Mouse (Mus musculus): Measurements from ENCODE around the gene Dcaf11. TPM values are rescaled to one million over a fixed set of nuclear protein-coding genes. Genes with fewer than 3 reads are reported as not detected.

The Dcaf11 gene
- total and polyA plus RNA-seq, 3 experiments: 24.3 to 37.9 TPM; not detected in 1

- Histone ChIP-seq H3K4me3 (ENCODE audit: control insufficient read depth in 1 of 2, insufficient read depth in 1 of 2, low read depth in 2 of 2, low read length in 2 of 2) (peak overlapping the region; percentile 78 to 82; a peak in 3 of 4 replicates), H3K27me3 (ENCODE audit: control insufficient read depth in 1 of 2, insufficient read depth in 2 of 2, low read length in 2 of 2) (no peaks in the 10 kb centered on the region), H3K36me3 (ENCODE audit: control insufficient read depth in 1 of 2, insufficient read depth in 2 of 2, low read length in 2 of 2) (peaks cover 0 to 34% of the 10 kb centered on the region in 2 experiments; a peak in 2 of 4 replicates), H3K9me3 (replicated peaks; ENCODE audit: insufficient read depth, low read length) (no peaks in the 10 kb centered on the region), H3K27ac (ENCODE audit: control insufficient read depth, low read depth, low read length) (peak overlapping the region; percentile 100), H3K9ac (ENCODE audit: control insufficient read depth, low read depth, low read length, poor library complexity, severe bottlenecking) (peak overlapping the region; percentile 73), H3K79me2 (ENCODE audit: control insufficient read depth, insufficient read depth, low read length, poor library complexity) (peaks cover 12% of the 10 kb centered on the region), H3K4me1 (ENCODE audit: control insufficient read depth in 1 of 2, insufficient read depth in 2 of 2, low read length in 2 of 2) (peaks cover 3 to 41% of the 10 kb centered on the region in 2 experiments)
- peak; percentile 88 for DNase-seq (ENCODE audit: low read depth, low spot score)
- TF ChIP-seq ZC3H11A (IDR thresholded peaks at IDR 0.05; ENCODE audit: low read depth, low read length) (no peak), MYC (IDR thresholded peaks at IDR 0.05; ENCODE audit: low read depth, low read length) (peak; percentile 93), CHD2 (IDR thresholded peaks at IDR 0.05; ENCODE audit: low read length) (no peak), ELF1 (IDR thresholded peaks at IDR 0.05; ENCODE audit: low read depth, low read length) (no peak; the same call in 1 of the 2 replicates), MXI1 (IDR thresholded peaks at IDR 0.05; ENCODE audit: low read depth, low read length) (peak; percentile 77; the same call in 1 of the 2 replicates), TAL1 (IDR thresholded peaks at IDR 0.05; ENCODE audit: low read length) (peak; percentile 33; the same call in 1 of the 2 replicates), ZNF384 (IDR thresholded peaks at IDR 0.05; ENCODE audit: low read depth, low read length) (peak; percentile 98), USF2 (IDR thresholded peaks at IDR 0.05; ENCODE audit: borderline replicate concordance in 1 of 2, insufficient read depth in 1 of 2, low read depth in 1 of 2, low read length in 2 of 2) (no peak), MAZ (IDR thresholded peaks at IDR 0.05; ENCODE audit: low read depth, low read length) (peak; percentile 25; the same call in 1 of the 2 replicates), MAFK (IDR thresholded peaks at IDR 0.05; ENCODE audit: borderline replicate concordance, low read depth, low read length) (peak; percentile 95), KAT2A (conservative IDR thresholded peaks at IDR 0.05; ENCODE audit: low read depth, low read length) (no peak), POLR2A (IDR thresholded peaks at IDR 0.05; ENCODE audit: control insufficient read depth in 1 of 2, insufficient read depth in 1 of 2, low read depth in 1 of 2, low read length in 2 of 2, poor library complexity in 1 of 2) (peak in 1 of 2 experiments; percentile 27; a peak in 1 of 4 replicates), UBTF (IDR thresholded peaks at IDR 0.05; ENCODE audit: borderline replicate concordance, insufficient read depth, low read depth, low read length) (no peak), MAX (IDR thresholded peaks at IDR 0.05; ENCODE audit: low read length) (peak; percentile 69; the same call in 1 of the 2 replicates), POLR2AphosphoS5 (IDR thresholded peaks at IDR 0.05; ENCODE audit: borderline replicate concordance, low read depth, low read length) (no peak), HCFC1 (IDR thresholded peaks at IDR 0.05; ENCODE audit: low read depth, low read length) (peak; percentile 54), E2F4 (IDR thresholded peaks at IDR 0.05; ENCODE audit: borderline replicate concordance, low read depth, low read length) (no peak), JUND (IDR thresholded peaks at IDR 0.05; ENCODE audit: low read depth, low read length) (0 out of 2 replicates have a peak, but pooled peaks have one; percentile 31), BHLHE40 (IDR thresholded peaks at IDR 0.05; ENCODE audit: borderline replicate concordance, low read depth, low read length) (peak; percentile 11; the same call in 1 of the 2 replicates), TCF12 (IDR thresholded peaks at IDR 0.05; ENCODE audit: low read depth, low read length) (peak; percentile 84), SIN3A (IDR thresholded peaks at IDR 0.05; ENCODE audit: low read length) (peak; percentile 89), NELFE (IDR thresholded peaks at IDR 0.05; ENCODE audit: low read depth, low read length) (no peak), ETS1 (IDR thresholded peaks at IDR 0.05; ENCODE audit: low read depth, low read length) (peak; percentile 94), RAD21 (IDR thresholded peaks at IDR 0.05; ENCODE audit: low read depth, low read length) (no peak), ZKSCAN1 (IDR thresholded peaks at IDR 0.05; ENCODE audit: low read depth, low read length) (peak; percentile 76; the same call in 1 of the 2 replicates), GATA1 (IDR thresholded peaks at IDR 0.05; ENCODE audit: low read depth, low read length) (peak; percentile 84), GABPA (IDR thresholded peaks at IDR 0.05; ENCODE audit: low read depth, low read length) (peak; percentile 97), EP300 (IDR thresholded peaks at IDR 0.05; ENCODE audit: low read depth in 1 of 2, low read length in 2 of 2) (peak; percentile 69 to 88; a peak in 3 of 4 replicates), CTCF (IDR thresholded peaks at IDR 0.05 in 2 of 3, conservative IDR thresholded peaks at IDR 0.05 in 1 of 3; ENCODE audit: control insufficient read depth in 1 of 3, insufficient read depth in 1 of 3, low read depth in 2 of 3, low read length in 3 of 3, poor library complexity in 1 of 3, severe bottlenecking in 1 of 3) (no peak; a peak in 1 of 6 replicates), SMC3 (IDR thresholded peaks at IDR 0.05; ENCODE audit: low read depth, low read length) (no peak), NRF1 (IDR thresholded peaks at IDR 0.05; ENCODE audit: insufficient read depth, low read depth, low read length, poor library complexity, severe bottlenecking) (no peak), ZMIZ1 (IDR thresholded peaks at IDR 0.05; ENCODE audit: low read depth, low read length) (no peak), MYB (IDR thresholded peaks at IDR 0.05; ENCODE audit: low read depth, low read length) (peak; percentile 76), USF1 (IDR thresholded peaks at IDR 0.05; ENCODE audit: low read depth, low read length) (no peak), MEF2A (IDR thresholded peaks at IDR 0.05; ENCODE audit: extremely low read depth, insufficient replicate concordance, low read depth, low read length, poor library complexity, severe bottlenecking) (no peak), CHD1 (IDR thresholded peaks at IDR 0.05; ENCODE audit: low read depth, low read length) (no peak), RCOR1 (IDR thresholded peaks at IDR 0.05; ENCODE audit: low read depth, low read length) (peak; percentile 76)
These were observed 26.3 kb downstream of the Dcaf11 start for GRCm38 (mm10) chr14:55586149-55586548.

All from MEL (cell line).